Mouse (Mus musculus) gastrocnemius, postnatal 36 days (tissue): Measurements from ENCODE around the gene Fkbp15. TPM values are rescaled to one million over a fixed set of nuclear protein-coding genes. Genes with fewer than 3 reads are reported as not detected.
"Not testable (repeated sequence)": the region's sequence is repeated elsewhere in the genome, so short reads cannot be mapped to it uniquely, and the experiment has no call there.

Source experiments
- DNase-seq, 2 experiments: peaks; one replicate each; pipeline ENCODE4 v3.0.0; 2022
- intact Hi-C: fragments of 180-260 bp; cut with DNase I; formaldehyde crosslinking; loops from one replicate; pipeline ENCODE4 v1.15.1; 2025
- total RNA-seq, 2 experiments: library from RNA; stranded (reverse); gene quantifications; 2 replicates each; pipeline ENCODE4 v1.2.3; 2021

Fkbp15 gene
- total RNA-seq, 2 experiments from 2014 or later: 11.4 to 11.6 TPM

DNA sequence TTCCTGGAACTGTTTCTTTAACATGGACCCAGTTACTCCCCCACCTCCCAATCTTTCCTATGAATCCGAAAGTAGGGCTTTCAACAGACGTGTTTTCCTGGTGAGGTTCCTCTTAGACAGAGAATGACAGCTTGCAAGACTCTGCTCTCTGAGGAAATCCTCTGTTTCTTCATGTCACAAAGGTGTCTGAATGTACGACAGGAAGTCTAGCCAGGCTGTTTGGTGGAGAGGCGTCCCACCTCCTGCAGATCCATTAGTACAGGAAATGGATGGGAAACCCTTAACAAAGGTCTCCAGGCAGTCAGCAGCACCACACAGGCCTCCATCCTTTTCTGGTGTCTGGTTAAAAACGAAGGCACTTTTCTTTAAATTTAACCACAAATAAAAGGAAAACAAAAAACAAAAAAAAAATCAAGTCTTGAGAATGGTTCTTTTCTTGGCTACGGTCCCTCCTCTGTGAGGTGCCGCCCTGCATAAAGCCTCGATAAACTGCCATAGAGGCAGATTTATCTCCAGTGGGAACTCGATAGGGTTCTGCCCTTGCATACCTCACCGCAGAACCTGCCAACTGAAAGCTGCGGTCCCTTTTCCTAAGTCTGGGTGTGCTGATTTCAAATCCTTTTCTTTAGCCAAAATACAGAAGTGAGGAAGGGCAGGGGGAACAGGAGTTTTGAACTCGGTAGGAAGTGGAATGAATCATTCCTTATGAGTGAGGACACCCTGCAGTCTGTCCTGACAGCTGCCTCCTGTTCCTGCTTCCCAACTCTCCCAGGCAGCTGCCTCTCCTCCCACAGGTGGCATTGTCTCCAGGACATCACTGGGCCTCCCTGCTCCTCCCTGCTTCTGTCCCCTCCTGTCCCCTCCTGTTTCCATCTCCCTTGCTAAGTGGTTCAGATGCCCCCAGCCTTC lies 73.1 kb downstream of the Fkbp15 start:
- DNase-seq: no peak
- intact Hi-C loops: no loop called here

DNA sequence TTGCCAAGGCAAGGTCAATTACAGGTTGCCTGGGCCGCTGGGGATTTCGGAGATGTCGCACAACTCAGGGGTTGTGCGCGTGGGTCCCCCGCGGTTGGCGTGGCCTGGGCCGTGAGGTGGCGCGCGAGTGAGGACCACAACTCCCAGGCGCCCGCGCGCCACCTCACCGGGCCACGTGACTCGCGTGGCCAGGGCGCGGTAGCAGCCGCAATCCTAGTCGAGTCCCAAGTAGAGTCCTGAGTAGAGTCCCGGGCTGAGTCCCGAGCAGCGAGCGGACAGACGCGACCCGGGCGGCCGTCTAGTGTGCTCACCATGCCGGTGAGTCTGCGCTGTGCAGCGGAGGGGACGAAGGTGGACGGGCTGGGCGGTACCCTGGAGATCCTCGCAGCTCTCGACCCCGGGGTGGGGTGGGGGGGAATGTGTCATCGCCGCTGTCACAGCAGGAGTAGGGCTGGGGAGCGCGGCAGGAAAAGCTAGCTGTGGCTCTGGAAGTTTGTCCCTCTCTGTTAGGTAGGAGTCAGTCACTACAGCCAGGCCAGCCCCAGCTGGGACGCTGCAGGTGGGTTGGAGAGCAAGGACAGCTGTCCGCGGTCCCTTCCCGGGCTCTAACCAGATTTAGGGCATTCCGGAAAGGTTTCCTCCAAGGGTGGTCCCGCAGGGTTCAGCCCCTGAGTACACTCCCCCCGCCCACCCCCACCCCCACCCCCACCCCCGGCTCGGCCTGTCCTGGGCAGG lies 73.9 kb downstream of the Fkbp15 start:
- DNase-seq: peak; percentile 67 to 76
- intact Hi-C loops: no loop called here

DNA sequence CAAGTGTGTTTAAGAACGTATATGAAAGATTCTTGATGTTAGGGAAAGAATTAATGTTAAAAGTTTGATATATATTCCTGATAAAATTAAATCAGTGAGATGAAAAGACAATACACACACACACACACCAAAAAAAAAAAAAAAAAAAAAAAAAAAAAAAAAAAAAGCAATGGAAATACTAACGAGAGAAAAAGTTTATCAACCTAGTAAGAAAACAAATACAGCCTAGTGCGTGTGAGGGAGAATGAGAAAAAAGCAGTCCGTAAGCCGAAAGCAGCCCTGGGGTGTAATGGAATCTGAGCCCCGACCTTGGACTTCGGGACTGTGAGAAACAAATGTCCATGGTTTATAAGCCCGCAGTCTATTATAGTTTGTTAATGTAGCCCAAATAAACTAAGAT lies 74.8 kb downstream of the Fkbp15 start:
- DNase-seq: no peak
- intact Hi-C loops: no loop called here

DNA sequence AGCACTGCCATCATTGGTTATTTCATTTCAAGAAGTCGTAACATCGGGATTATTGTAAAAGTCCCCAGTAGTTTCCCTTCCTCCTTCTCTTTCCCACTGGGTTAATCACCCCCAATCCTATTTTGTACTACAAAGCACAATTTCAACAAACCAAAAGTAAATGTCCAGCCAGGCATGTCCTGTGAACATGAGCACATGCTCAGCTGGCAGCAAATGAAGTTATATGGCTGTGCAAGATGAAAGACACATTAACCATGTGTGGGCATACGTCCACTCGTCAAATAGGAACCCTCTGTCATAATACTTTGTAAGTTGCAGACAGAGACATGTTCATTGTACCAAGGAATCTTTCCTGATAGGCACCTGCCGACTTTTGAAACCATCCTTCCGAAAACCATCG lies 77.4 kb downstream of the Fkbp15 start:
- intact Hi-C loops: no loop called here
- DNase-seq: no peak

DNA sequence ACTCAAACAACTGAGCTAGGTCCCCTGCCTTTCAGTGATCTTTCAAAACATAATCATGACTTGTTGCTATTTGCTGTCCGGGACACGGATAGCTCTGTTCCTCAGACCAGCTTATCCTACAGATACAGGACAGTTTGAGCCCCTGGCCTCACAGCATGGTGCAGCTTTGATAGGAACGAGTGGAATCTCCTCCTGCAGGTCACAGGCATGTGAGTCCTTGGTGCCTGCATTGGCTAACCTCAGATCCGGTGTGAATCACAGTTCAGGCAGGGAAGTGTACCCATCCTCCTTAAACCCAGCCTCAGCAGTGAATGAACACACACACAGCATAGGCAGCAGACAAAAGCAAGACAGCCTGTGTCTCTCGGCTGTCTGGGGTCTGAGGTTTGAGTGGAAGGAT lies 79.0 kb downstream of the Fkbp15 start:
- DNase-seq: no peak
- intact Hi-C loops: no loop called here

DNA sequence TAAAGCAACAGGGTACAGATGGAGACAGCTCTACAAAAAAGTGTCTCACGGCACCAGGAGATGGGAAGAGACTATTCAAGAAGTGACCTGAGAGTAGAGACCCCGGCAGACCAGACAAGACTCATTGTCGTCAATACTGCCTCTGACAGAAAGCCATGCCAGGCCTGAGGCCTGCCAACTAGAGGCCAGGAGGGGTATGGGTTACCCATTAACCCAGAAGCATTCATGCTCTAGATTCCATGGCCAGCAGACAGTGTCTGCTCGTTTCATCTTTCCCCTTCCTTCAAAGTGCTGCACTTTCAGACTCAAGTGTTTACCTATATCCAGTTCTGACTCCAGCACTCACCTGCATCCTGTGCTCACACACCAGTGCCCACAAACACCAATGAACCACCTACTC lies 82.3 kb downstream of the Fkbp15 start:
- DNase-seq: no peak
- intact Hi-C loops: no loop called here

DNA sequence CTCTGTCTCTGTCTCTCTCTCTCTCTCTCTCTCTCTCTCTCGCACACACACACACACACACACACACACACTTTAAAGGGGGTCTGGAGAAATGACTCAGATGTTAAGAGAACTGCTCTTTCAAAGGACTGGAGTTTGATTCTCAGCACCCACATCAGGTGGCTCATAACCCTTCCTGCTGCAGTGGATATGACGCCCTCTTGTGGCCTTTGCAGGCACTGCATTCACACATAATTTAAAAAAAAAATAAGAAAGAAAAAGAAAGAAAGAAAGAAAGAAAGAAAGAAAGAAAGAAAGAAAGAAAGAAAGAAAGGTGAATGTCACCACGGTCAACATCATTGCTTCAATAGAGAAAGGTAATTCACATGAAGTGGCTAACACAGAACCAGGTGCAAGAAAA lies 83.1 kb downstream of the Fkbp15 start:
- intact Hi-C loops: no loop called here

DNA sequence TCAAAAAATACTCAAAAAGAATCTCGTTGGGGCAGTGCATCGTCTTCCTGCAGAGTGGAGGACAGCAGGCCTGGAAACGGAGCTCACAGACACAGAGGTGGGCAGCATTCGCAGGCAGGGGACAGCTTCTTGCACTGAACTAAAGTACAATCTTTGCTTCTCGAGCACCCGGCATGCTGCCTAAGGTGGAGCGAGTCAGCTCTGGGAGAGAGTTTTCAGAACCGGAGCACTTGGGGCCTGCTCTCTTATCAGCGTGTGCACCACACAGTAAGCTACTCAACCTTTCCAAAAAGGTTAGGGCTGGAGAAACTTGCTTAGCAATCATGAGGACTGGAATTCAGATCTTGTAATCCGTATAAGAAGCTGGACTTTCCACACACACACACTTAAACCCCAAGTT lies 83.7 kb downstream of the Fkbp15 start:
- no peak for DNase-seq
- intact Hi-C loops: no loop called here

More for the DNA sequence above, 83.1 kb downstream of the Fkbp15 start:
- DNase-seq: no peak

DNA sequence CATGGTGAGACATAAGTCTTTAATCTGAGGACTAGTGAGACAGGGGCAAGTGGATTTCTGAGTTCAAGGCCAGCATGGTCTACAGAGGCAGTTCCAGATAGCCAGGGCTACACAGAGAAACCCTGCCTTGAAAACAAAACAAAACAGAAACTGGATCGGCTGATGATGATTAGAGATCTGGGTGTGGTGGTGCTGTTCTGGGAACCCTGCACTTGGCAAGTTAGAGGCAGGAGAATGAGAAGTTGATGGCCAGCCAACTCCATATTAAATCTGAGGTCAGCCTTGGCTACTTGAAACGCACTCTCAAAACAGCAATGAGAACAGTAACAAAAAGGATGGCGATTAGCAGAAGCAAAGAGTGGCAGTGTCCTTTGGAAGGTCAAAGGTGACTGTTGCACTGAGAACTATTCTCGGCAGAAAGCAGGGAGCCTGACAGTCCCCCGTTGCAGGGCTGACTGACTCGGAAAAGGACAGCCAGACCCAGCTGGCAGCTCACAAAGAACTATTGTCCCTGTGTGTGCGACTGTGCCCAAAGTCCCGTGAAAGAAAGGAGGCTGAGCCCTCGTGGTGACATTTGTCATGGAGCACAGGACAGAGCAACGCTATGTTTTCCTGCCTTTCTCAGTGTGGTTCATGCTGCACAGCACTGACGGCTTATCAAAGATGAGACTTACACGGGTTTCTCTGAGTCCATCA lies 85.4 kb downstream of the Fkbp15 start:
- DNase-seq: no peak
- intact Hi-C loops: no loop called here

DNA sequence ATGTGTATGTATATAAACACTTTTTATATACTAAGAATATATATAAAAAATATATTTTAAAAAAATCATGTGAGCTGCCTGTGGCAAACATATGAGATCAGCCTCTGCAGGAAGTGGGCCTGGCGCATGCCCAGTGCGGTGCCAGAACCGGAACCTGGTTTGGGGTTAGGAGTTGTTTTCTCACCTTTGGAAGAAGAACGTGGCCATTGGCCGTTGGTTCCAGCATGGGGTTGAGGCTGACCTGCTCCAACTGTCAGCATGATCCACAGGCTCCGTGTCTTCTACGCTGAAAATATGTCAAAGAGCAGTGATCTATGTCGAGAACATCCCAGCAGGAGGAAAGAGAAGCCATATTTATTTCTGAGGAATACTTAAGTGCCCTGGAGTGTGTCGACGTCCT lies 86.4 kb downstream of the Fkbp15 start:
- intact Hi-C loops: no loop called here
- no peak for DNase-seq

DNA sequence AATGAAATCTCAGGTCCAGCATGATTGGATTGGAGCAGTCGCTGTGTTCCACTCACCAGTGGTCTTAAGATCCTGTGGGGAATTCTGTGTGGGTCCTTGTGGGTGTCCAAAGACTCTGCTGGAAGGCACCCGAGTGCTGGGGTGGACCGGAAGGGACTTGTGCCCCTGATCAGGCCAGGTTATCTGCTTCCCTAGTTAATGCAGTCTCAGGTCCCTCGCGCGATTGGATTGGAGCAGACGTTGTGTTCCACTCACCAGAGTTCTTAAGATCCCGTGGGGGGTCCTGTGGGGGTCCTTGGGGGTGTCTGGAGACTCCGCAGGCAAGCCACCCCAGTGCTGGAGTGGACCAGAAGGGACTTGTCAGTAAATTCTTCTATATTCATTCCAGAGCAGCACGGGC lies 87.7 kb downstream of the Fkbp15 start:
- intact Hi-C loops: no loop called here
- no peak for DNase-seq

DNA sequence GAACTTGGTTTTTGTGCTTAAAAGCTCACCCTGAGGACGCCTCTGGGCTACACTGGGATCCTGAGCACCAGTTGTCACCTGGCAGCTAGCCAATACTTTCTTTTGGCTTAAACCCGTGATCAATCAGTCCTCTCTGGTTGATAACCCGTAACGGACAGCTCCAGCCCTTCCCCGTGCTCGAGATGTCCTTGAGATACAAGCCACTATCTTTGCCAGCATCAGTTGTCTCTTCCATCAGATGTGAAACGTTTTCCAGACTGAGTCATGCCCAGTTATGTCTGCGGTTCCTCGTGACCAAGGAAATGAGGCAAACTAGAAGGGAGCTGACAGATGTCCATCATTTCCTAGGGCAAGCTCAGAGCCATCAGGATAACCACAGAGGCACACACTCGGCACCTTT lies 93.2 kb downstream of the Fkbp15 start:
- no peak for DNase-seq
- intact Hi-C loops: no loop called here

DNA sequence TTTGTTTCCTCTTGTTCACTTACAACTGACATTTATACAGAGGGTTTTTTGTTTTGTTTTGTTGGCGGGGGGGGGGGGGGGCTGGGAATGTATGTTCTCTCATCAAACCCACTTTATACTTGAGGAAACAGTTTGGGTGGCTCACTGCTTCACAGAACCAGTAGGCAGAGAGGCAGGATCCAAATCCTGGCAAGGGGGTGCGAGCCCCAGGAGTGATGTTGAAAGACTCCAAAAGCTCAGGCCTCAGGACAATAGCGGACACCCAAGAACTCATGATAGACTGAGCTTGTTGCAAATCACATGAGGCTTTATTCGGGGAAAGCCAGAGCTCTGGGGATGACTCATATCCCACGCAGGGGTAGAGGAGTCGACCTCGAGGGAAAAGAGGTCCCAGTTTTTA lies 94.3 kb downstream of the Fkbp15 start:
- intact Hi-C loops, DNase-seq: not testable (repeated sequence)

DNA sequence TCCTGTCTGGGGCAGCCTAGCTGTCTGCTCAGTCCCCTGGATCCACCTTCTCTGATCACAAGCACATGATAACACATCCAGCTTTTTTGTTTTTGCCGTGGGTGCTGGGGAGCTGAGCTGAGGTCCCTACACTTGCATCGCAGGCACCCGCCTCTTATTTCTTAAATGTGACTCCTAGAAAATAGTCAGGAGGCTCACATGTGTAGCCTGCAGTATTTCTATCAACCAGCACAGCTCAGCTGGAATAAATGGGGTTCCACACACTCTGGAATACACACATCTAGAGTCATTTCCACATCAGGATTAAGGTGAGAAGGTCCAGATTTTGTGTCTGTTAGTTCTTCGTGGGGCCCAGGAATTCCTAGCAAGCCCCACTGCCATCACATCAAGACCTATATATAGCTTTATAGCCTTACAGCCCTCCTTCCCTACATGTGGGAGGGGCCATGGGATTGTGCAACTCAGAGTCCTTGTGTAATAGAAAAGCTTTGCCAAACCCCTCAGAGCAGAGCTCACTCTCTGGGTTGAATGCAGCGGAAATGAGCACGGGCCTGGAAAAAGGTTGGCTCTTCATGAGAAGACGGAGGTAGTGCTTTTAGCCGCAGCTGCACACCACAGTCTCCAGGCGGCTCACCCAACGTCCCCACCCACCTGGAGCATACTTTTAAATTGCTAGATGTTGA lies 95.1 kb downstream of the Fkbp15 start:
- intact Hi-C loops: no loop called here
- DNase-seq: no peak

DNA sequence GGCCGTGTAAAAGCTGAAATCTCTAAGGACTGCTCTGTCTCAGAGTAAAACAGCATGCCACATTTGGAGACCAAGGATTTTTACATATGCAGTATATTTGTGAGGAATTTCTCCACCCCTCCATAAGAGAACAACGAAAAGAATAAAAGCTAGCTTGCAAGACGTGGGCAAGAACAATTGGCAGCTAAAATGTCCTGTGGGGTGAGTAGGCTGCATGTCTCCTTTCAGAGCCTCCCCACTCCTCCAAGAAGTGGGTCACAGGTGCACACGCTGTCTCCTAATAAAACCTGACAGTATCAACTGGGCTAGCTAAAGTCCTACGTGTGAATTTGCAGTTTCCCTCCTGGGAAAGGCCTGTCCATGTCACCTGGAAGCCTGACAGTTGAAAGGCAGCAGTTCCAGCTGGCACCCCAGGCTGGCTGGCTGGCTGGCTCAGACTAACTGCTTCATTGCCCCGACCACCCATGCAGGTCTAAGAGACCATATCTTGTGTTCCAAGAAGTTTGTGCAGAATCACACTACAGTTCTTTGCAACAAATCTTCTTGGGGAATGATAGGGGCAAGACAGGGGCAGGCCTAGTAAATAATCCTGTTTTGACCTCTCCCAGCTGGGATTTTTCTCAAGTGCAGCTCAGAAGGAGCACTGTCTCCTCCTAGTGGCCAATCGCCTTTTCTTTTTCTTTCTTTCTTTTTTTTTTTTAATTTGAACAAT lies 97.1 kb downstream of the Fkbp15 start:
- DNase-seq: no peak
- intact Hi-C loops: no loop called here

DNA sequence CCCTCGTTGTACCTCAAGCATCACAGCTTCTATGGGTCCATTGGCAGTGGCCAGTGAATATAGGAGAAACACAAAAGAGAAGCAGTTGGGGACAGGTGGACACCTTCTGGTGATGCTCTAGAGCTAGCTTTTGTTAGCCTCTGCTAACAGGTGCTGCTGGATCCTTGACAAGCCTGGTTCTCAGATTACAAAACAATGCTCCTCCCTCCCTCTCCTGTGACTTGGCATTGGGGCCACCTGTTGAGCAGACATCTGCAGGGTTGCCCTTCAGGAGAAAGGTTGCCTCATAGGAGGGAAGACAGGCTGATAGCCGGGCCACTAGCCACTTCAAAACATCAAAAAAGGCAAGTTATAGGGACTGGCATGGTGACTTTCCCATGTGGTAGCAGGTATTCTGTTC lies 98.1 kb downstream of the Fkbp15 start, which contains the start of gene Slc31a2:
Gene Slc31a2 (plus strand): TSS at position 287 of the 400 bp plus-strand sequence.
- intact Hi-C loops: no loop called here
- DNase-seq: no peak

DNA sequence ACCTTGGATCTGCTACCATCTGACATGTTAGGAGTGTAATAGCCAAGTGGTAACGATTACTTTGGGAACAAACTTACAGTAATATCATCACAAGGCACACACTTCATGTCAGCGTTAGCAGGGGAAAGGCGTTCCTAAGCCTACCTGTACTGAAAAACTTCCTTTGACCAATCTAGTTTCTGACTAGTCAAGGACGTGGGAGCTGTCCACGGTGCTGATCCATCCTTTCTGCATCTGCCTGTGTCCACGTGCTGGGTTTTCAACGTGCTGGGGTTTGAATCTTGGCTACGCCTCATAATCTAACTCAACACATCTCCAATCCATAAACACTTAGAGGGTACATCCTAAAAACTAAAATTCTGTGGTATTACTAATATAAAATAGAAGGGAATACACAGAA lies 103.4 kb downstream of the Fkbp15 start:
- intact Hi-C loops: no loop called here

DNA sequence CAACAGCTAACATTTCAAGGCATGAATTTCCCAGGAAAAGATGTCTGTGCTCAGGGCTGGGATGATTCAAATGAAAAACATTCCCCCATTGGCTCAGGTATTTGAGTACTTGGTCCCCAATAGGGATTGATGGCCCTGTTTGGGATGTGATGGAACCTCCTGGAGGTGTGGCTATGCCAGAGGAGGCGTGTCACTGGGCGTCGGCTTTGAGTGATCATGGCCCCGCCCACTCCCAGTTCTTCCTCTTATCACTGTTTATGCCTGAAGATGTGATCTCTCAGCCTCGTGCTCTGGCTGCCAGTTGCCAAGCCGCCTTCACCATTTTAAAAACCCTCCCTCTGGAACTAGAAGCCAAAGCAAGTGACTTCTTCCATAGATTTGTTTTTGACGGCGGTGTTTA lies 105.8 kb downstream of the Fkbp15 start:
- intact Hi-C loops: no loop called here
- no peak for DNase-seq

More for the DNA sequence above, 103.4 kb downstream of the Fkbp15 start:
- no peak for DNase-seq

DNA sequence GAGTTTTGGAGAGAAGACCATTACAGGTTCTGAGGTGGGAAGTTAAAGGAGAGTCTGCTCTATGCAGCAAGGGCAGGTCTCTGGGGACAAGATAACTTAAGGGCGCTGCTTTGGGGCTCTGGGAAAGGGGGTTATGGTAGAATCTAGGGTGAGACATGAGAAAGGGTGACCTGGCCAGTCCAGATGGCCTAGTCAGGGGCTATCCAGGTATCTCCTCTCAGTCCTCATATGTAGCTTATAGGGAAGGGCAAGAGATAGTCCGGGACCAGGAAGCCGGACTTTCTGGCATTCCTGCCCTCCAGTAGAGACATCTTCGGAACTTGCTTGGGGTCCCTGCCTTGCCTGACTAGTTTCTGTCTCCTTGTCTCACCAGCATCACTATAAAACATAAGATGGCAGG lies 108.6 kb downstream of the Fkbp15 start:
- intact Hi-C loops: no loop called here
- no peak for DNase-seq
